Mouse (Mus musculus): ENCODE results near the gene Htr1d. TPM values are rescaled to one million over a fixed set of nuclear protein-coding genes. Genes with fewer than 3 reads are reported as not detected.

The Htr1d gene
- total and polyA plus RNA-seq, 3 experiments = not detected

DNA sequence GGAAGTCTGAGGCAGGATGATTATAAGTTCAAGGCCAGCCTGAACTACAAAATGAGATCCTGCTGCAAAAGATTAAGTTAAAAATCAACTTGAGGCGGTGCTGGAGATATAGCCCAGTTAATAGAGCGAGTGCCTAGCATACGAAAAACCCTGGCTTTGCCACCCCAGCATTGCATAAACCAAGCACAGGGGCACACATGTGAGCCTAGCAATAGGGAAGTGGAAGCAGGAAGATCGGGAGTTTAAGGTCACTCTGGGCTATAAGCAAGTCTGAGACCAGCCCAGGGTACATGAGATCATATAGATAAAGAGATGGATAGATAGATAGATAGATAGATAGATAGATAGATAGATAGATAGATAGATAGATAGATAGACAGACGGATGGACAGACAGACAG, 26.5 kb downstream of the Htr1d start:
- Histone ChIP-seq H3K9ac (ENCODE audit: control insufficient read depth, low read depth, low read length, poor library complexity, severe bottlenecking) (no peak overlapping the region), H3K27ac (ENCODE audit: control insufficient read depth, low read depth, low read length) (no peak overlapping the region), H3K9me3 (replicated peaks; ENCODE audit: insufficient read depth, low read length) (no peaks in the 10 kb centered on the region), H3K4me3 (ENCODE audit: control insufficient read depth in 1 of 2, insufficient read depth in 1 of 2, low read depth in 2 of 2, low read length in 2 of 2) (no peak overlapping the region), H3K36me3 (ENCODE audit: control insufficient read depth in 1 of 2, insufficient read depth in 2 of 2, low read length in 2 of 2) (peaks cover 0 to 3% of the 10 kb centered on the region in 2 experiments; a peak in 2 of 4 replicates), H3K27me3 (ENCODE audit: control insufficient read depth in 1 of 2, insufficient read depth in 2 of 2, low read length in 2 of 2) (no peaks in the 10 kb centered on the region), H3K4me1 (ENCODE audit: control insufficient read depth in 1 of 2, insufficient read depth in 2 of 2, low read length in 2 of 2) (peaks cover 0 to 5% of the 10 kb centered on the region in 2 experiments; a peak in 2 of 4 replicates), H3K79me2 (ENCODE audit: control insufficient read depth, insufficient read depth, low read length, poor library complexity) (no peaks in the 10 kb centered on the region)
- TF ChIP-seq POLR2A (IDR thresholded peaks at IDR 0.05; ENCODE audit: control insufficient read depth in 1 of 2, insufficient read depth in 1 of 2, low read depth in 1 of 2, low read length in 2 of 2, poor library complexity in 1 of 2) (no peak), GATA1 (IDR thresholded peaks at IDR 0.05; ENCODE audit: low read depth, low read length) (peak; percentile 32; the same call in 1 of the 2 replicates), BHLHE40 (IDR thresholded peaks at IDR 0.05; ENCODE audit: borderline replicate concordance, low read depth, low read length) (no peak)
- DNase-seq (ENCODE audit: low read depth, low spot score) = no peak

DNA sequence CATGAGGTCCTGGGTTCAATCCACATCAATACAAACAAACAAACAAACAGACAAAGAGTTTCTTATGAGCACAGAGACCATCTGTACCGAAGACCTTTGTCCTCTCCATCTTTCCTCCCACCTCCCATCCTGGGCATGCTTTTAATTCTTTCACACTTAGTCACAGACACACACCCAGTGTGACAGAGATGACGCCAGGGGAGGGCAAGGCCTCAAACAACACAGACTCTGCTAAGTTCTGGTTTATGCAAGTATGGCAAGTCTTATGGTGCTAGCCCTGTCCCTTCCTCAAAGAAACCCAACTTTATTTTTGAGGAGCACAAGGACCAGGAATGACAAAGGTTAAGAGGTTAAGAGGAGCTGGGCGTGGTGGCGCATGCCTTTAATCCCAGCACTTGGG, 26.9 kb downstream of the Htr1d start:
- Histone ChIP-seq H3K9me3 (replicated peaks; ENCODE audit: insufficient read depth, low read length) (no peaks in the 10 kb centered on the region), H3K9ac (ENCODE audit: control insufficient read depth, low read depth, low read length, poor library complexity, severe bottlenecking) (no peak overlapping the region), H3K27me3 (ENCODE audit: control insufficient read depth in 1 of 2, insufficient read depth in 2 of 2, low read length in 2 of 2) (no peaks in the 10 kb centered on the region), H3K79me2 (ENCODE audit: control insufficient read depth, insufficient read depth, low read length, poor library complexity) (no peaks in the 10 kb centered on the region), H3K4me1 (ENCODE audit: control insufficient read depth in 1 of 2, insufficient read depth in 2 of 2, low read length in 2 of 2) (peaks cover 0 to 5% of the 10 kb centered on the region in 2 experiments; a peak in 2 of 4 replicates), H3K27ac (ENCODE audit: control insufficient read depth, low read depth, low read length) (no peak overlapping the region), H3K4me3 (ENCODE audit: control insufficient read depth in 1 of 2, insufficient read depth in 1 of 2, low read depth in 2 of 2, low read length in 2 of 2) (no peak overlapping the region), H3K36me3 (ENCODE audit: control insufficient read depth in 1 of 2, insufficient read depth in 2 of 2, low read length in 2 of 2) (peaks cover 0 to 3% of the 10 kb centered on the region in 2 experiments; a peak in 2 of 4 replicates)
- TF ChIP-seq MEF2A (IDR thresholded peaks at IDR 0.05; ENCODE audit: extremely low read depth, insufficient replicate concordance, low read depth, low read length, poor library complexity, severe bottlenecking) = no peak
- no peak for TF ChIP-seq ELF1 (IDR thresholded peaks at IDR 0.05; ENCODE audit: low read depth, low read length)
- no peak for TF ChIP-seq TAL1 (IDR thresholded peaks at IDR 0.05; ENCODE audit: low read length)
- DNase-seq (ENCODE audit: low read depth, low spot score) = no peak

GRCm38 (mm10) chr4:136451564-136451963, 28.2 kb downstream of the Htr1d start:
- Histone ChIP-seq H3K79me2 (ENCODE audit: control insufficient read depth, insufficient read depth, low read length, poor library complexity) (no peaks in the 10 kb centered on the region), H3K36me3 (ENCODE audit: control insufficient read depth in 1 of 2, insufficient read depth in 2 of 2, low read length in 2 of 2) (peaks cover 0 to 3% of the 10 kb centered on the region in 2 experiments; a peak in 2 of 4 replicates), H3K27ac (ENCODE audit: control insufficient read depth, low read depth, low read length) (no peak overlapping the region), H3K27me3 (ENCODE audit: control insufficient read depth in 1 of 2, insufficient read depth in 2 of 2, low read length in 2 of 2) (no peaks in the 10 kb centered on the region), H3K9me3 (replicated peaks; ENCODE audit: insufficient read depth, low read length) (no peaks in the 10 kb centered on the region), H3K9ac (ENCODE audit: control insufficient read depth, low read depth, low read length, poor library complexity, severe bottlenecking) (no peak overlapping the region), H3K4me3 (ENCODE audit: control insufficient read depth in 1 of 2, insufficient read depth in 1 of 2, low read depth in 2 of 2, low read length in 2 of 2) (no peak overlapping the region), H3K4me1 (ENCODE audit: control insufficient read depth in 1 of 2, insufficient read depth in 2 of 2, low read length in 2 of 2) (peaks cover 0 to 9% of the 10 kb centered on the region in 2 experiments; a peak in 2 of 4 replicates)
- TF ChIP-seq USF1 (IDR thresholded peaks at IDR 0.05; ENCODE audit: low read depth, low read length) (no peak), SMC3 (IDR thresholded peaks at IDR 0.05; ENCODE audit: low read depth, low read length) (no peak), SIN3A (IDR thresholded peaks at IDR 0.05; ENCODE audit: low read length) (no peak), GATA1 (IDR thresholded peaks at IDR 0.05; ENCODE audit: low read depth, low read length) (peak; percentile 73), MYB (IDR thresholded peaks at IDR 0.05; ENCODE audit: low read depth, low read length) (no peak), EP300 (IDR thresholded peaks at IDR 0.05; ENCODE audit: low read depth in 1 of 2, low read length in 2 of 2) (peak; percentile 57 to 67), TCF12 (IDR thresholded peaks at IDR 0.05; ENCODE audit: low read depth, low read length) (peak; percentile 79), TAL1 (IDR thresholded peaks at IDR 0.05; ENCODE audit: low read length) (peak; percentile 45), GABPA (IDR thresholded peaks at IDR 0.05; ENCODE audit: low read depth, low read length) (no peak)
- DNase-seq (ENCODE audit: low read depth, low spot score) = peak; percentile 61
